Mouse (Mus musculus) kidney, postnatal 25 days (tissue): ENCODE data around the gene Hnmt.
"Not testable (repeated sequence)": the region's sequence is repeated elsewhere in the genome, so short reads cannot be mapped to it uniquely, and the experiment has no call there.

Source experiments
- DNase-seq, 2 experiments: peaks; one replicate each; pipeline ENCODE4 v3.0.0; 2021; ENCODE audit warnings: mixed read lengths in 2 of 2

The Hnmt gene

GRCm38 (mm10) chr2:24049344-24049990, at the start of gene Hnmt:
Hnmt (minus strand) TSS chr2:24049394.
- DNase-seq: no peak

GRCm38 (mm10) chr2:24096495-24096894, 47.3 kb upstream of the Hnmt start, which contains the start of gene Tbpl2:
Tbpl2 (minus strand) TSS chr2:24096595.
- DNase-seq: no peak

GRCm38 (mm10) chr2:24090921-24091320, 41.7 kb upstream of the Hnmt start:
- no peak for DNase-seq

- no peak for DNase-seq
Measured at GRCm38 (mm10) chr2:24050459-24050858, 1.3 kb upstream of the Hnmt start.

GRCm38 (mm10) chr2:24048480-24049097, 605 bp downstream of the Hnmt start:
- DNase-seq: peak; percentile 76 to 88

GRCm38 (mm10) chr2:24047551-24048479, 1.4 kb downstream of the Hnmt start:
- DNase-seq: no peak

GRCm38 (mm10) chr2:24042901-24043300, 6.3 kb downstream of the Hnmt start:
- no peak for DNase-seq

GRCm38 (mm10) chr2:24040531-24040930, 8.7 kb downstream of the Hnmt start:
- no peak for DNase-seq

GRCm38 (mm10) chr2:24019386-24019785, 29.8 kb downstream of the Hnmt start:
- DNase-seq: peak; percentile 21 to 42

- no peak for DNase-seq
Measured at GRCm38 (mm10) chr2:24018966-24019365, 30.2 kb downstream of the Hnmt start.

- DNase-seq: no peak
Measured at GRCm38 (mm10) chr2:24014957-24015356, 34.2 kb downstream of the Hnmt start.

- no peak for DNase-seq
Measured at GRCm38 (mm10) chr2:23999323-23999722, 49.9 kb downstream of the Hnmt start.

- DNase-seq: no peak
Measured at GRCm38 (mm10) chr2:23998836-23999235, 50.4 kb downstream of the Hnmt start.

- DNase-seq: no peak
Measured at GRCm38 (mm10) chr2:23996830-23997229, 52.4 kb downstream of the Hnmt start.

- DNase-seq: not testable (repeated sequence)
Measured at GRCm38 (mm10) chr2:23990034-23990573, 59.1 kb downstream of the Hnmt start.

- no peak for DNase-seq
Measured at GRCm38 (mm10) chr2:23987283-23987682, 61.9 kb downstream of the Hnmt start.

- DNase-seq: no peak
Measured at GRCm38 (mm10) chr2:23983343-23983742, 65.9 kb downstream of the Hnmt start.

- DNase-seq: no peak
Measured at GRCm38 (mm10) chr2:23982860-23983259, 66.3 kb downstream of the Hnmt start.

GRCm38 (mm10) chr2:23960659-23961274, 88.4 kb downstream of the Hnmt start:
- DNase-seq: not testable (repeated sequence)
